Mouse (Mus musculus) embryonic facial prominence, embryonic 14.5 days (tissue): Measurements from ENCODE around the gene Lcn8. TPM values are rescaled to one million over a fixed set of nuclear protein-coding genes. Genes with fewer than 3 reads are reported as not detected.
A peak's percentile ranks its signal among the peaks of the same experiment; 100 is the strongest.
"Not testable (repeated sequence)": the region's sequence is repeated elsewhere in the genome, so short reads cannot be mapped to it uniquely, and the experiment has no call there.

Experiments
- ATAC-seq: fragments of 200-750 bp; cut with Nextera tagmentation; 2 replicates; pipeline ENCODE4 v1.8.0; 2017; ENCODE audit warnings: low read depth, moderate number of reproducible peaks, moderate TSS enrichment
- DNase-seq: peaks from one replicate; pipeline ENCODE4 v3.0.0-alpha.2; 2015; ENCODE audit warnings: low spot score
- H3K27ac ChIP-seq: fragments of 300-500 bp; sonication (generic); replicated peaks from 2 replicates; pipeline ENCODE4 v1.5.1; 2014; ENCODE audit warnings: low read depth, mild to moderate bottlenecking, low read length, moderate library complexity
- H3K27me3 ChIP-seq: fragments of 300-500 bp; sonication (generic); replicated peaks from 2 replicates; pipeline ENCODE4 v1.6.1; 2014; ENCODE audit warnings: low read length; ENCODE audit not compliant: control insufficient read depth, insufficient read depth
- H3K36me3 ChIP-seq: fragments of 300-500 bp; sonication (generic); 2 replicates; pipeline ENCODE4 v1.6.1; 2014; ENCODE audit warnings: low read length, mixed read lengths; ENCODE audit not compliant: control insufficient read depth, insufficient read depth
- H3K4me1 ChIP-seq: fragments of 300-500 bp; sonication (generic); 2 replicates; pipeline ENCODE4 v1.6.1; 2014; ENCODE audit warnings: antibody characterized with exemption, low read length; ENCODE audit not compliant: control insufficient read depth, insufficient read depth
- H3K4me2 ChIP-seq: fragments of 300-500 bp; sonication (generic); 2 replicates; pipeline ENCODE4 v1.6.1; 2014; ENCODE audit warnings: low read depth, mild to moderate bottlenecking, low read length, moderate library complexity, mixed read lengths
- H3K4me3 ChIP-seq: fragments of 300-500 bp; sonication (generic); 2 replicates; pipeline ENCODE4 v1.5.1; 2014; ENCODE audit warnings: low read depth, mild to moderate bottlenecking, low read length
- H3K9ac ChIP-seq: fragments of 300-500 bp; sonication (generic); 2 replicates; pipeline ENCODE4 v1.6.1; 2014; ENCODE audit warnings: low read depth, mild to moderate bottlenecking, low read length, moderate library complexity, mixed read lengths
- H3K9me3 ChIP-seq: fragments of 300-500 bp; sonication (generic); 2 replicates; pipeline ENCODE4 v1.6.1; 2016; ENCODE audit warnings: low read length; ENCODE audit not compliant: control insufficient read depth
- WGBS: fragments of 180-500 bp; shearing (Covaris S2); extraction: QIAGEN DNeasy Blood & Tissue Kit; methylation state at CpG from one replicate; pipeline ENCODE4 v1.1.7; 2014; 5-methylcytosine and 5-hydroxymethylcytosine counted together
- polyA plus RNA-seq: library from polyadenylated mRNA; unstranded; fragments of >200 nt; fragmentation: Nextera tagmentation; extraction: Ambion mirVana; gene quantifications from 2 replicates; pipeline ENCODE4 v1.2.1, GENCODE M21; 2014

The Lcn8 gene
- polyA plus RNA-seq, 1 experiment from 2014 or later = not detected

DNA sequence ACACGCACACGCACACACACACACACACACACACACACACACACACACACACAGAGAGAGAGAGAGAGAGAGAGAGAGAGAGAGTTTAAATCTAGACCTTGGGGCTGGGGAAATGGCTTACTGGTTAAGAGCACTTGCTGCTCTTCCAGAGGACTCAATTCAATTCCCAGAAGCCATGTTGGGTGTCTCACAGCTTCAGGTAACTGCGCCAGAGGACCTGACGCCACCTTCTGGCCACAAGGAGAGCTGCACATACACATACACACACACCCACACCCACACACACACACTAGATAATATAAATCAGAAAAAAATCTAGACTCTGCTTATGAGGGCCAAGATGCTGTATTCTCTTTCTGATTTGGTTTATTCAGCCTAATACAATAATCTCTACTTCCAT lies 34.0 kb downstream of the Lcn8 start:
- H3K9ac ChIP-seq = no peak overlapping the region
- no peak overlapping the region for H3K4me2 ChIP-seq
- H3K27me3 ChIP-seq = no peaks in the 10 kb centered on the region
- no peak overlapping the region for H3K27ac ChIP-seq
- no peaks in the 10 kb centered on the region for H3K9me3 ChIP-seq
- ATAC-seq (no peak), DNase-seq (no peak)
- WGBS = 60% methylated on average over 4 of the region's 4 CpGs
- no peaks in the 10 kb centered on the region for H3K36me3 ChIP-seq
- H3K4me1 ChIP-seq = no peaks in the 10 kb centered on the region
- H3K4me3 ChIP-seq = no peak overlapping the region

- ATAC-seq = no peak
- peak; percentile 42 for DNase-seq
- no peaks in the 10 kb centered on the region for H3K27me3 ChIP-seq
These were observed 41.7 kb downstream of the Lcn8 start for GRCm38 (mm10) chr2:25694605-25695004.

DNA sequence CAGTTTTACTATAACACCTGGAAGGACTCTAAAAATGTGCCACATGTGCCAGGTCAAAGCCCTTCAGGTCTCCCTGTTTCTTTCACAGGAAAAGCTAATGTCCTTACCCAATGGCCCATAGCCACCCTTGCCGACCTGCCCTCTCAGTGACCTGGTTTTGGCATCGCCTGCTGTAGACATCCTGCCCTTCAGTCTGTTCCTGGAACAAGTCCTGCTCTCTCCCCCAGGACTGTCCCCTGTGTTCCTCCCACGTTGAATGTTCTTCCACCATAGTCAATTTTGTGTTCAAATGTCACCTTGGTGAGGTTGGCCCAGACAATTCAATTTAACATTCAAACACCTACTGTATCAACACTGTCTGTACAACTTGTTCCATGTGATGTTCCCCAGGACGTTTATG lies 44.0 kb downstream of the Lcn8 start:
- Histone ChIP-seq H3K36me3 (no peaks in the 10 kb centered on the region), H3K27ac (no peak overlapping the region), H3K27me3 (no peaks in the 10 kb centered on the region), H3K9me3 (no peaks in the 10 kb centered on the region), H3K4me2 (no peak overlapping the region), H3K4me1 (no peaks in the 10 kb centered on the region), H3K9ac (no peak overlapping the region), H3K4me3 (no peak overlapping the region)
- DNase-seq (no peak), ATAC-seq (no peak)
- WGBS = 53% methylated on average over 4 of the region's 4 CpGs

More at GRCm38 (mm10) chr2:25694605-25695004, 41.7 kb downstream of the Lcn8 start:
- no peak overlapping the region for H3K4me2 ChIP-seq
- H3K9me3 ChIP-seq = no peaks in the 10 kb centered on the region
- H3K27ac ChIP-seq = no peak overlapping the region
- no peaks in the 10 kb centered on the region for H3K36me3 ChIP-seq
- no peak overlapping the region for H3K4me3 ChIP-seq
- H3K9ac ChIP-seq = no peak overlapping the region
- no peaks in the 10 kb centered on the region for H3K4me1 ChIP-seq

GRCm38 (mm10) chr2:25698696-25699095 lies 45.8 kb downstream of the Lcn8 start:
- Histone ChIP-seq H3K9ac (no peak overlapping the region), H3K27me3 (no peaks in the 10 kb centered on the region), H3K27ac (no peak overlapping the region), H3K4me3 (no peak overlapping the region), H3K9me3 (no peaks in the 10 kb centered on the region), H3K4me1 (no peaks in the 10 kb centered on the region), H3K36me3 (no peaks in the 10 kb centered on the region), H3K4me2 (no peak overlapping the region)
- 89% methylated on average over 2 of the region's 2 CpGs for WGBS
- DNase-seq (no peak), ATAC-seq (no peak)

- not testable (repeated sequence) for H3K4me2 ChIP-seq, H3K27me3 ChIP-seq, H3K9me3 ChIP-seq, H3K4me3 ChIP-seq, DNase-seq, H3K4me1 ChIP-seq, H3K27ac ChIP-seq, H3K9ac ChIP-seq, ATAC-seq, H3K36me3 ChIP-seq
- 53% methylated on average over 2 of the region's 3 CpGs for WGBS
These were observed 46.8 kb downstream of the Lcn8 start, which contains the start of gene Obp2a for GRCm38 (mm10) chr2:25699743-25700142. Gene Obp2a (plus strand): TSS chr2:25700043.

- Histone ChIP-seq H3K36me3 (no peaks in the 10 kb centered on the region), H3K9ac (no peak overlapping the region), H3K4me2 (no peak overlapping the region), H3K27me3 (no peaks in the 10 kb centered on the region), H3K4me1 (no peaks in the 10 kb centered on the region), H3K4me3 (no peak overlapping the region), H3K27ac (no peak overlapping the region), H3K9me3 (no peaks in the 10 kb centered on the region)
- DNase-seq (no peak), ATAC-seq (no peak)
- WGBS = 76% methylated on average over 5 of the region's 5 CpGs
These were observed 48.1 kb downstream of the Lcn8 start for GRCm38 (mm10) chr2:25701001-25701400.

DNA sequence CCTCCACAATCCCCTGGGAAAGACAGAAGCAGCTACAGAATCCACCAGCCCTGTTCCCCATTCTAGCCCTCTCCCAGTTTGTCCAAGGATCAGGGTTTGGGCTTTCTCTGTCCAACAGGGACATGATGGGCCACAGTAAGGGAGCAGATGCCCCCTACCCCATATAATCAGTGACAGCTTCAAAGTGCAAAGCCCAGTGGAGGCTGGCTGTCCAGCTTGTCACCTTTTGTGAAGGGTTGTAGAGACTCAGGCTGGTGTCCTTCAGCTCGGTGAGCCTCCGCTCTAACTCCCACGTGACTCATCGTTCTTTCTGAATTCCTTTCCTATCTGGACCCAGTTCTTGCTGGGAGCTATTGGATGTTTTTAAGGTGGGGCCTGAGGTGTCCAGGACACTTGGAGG lies 50.8 kb downstream of the Lcn8 start:
- Histone ChIP-seq H3K36me3 (no peaks in the 10 kb centered on the region), H3K4me1 (0 out of 2 replicates have a peak, but pooled peaks cover 8% of the 10 kb centered on the region), H3K4me3 (no peak overlapping the region), H3K9me3 (no peaks in the 10 kb centered on the region), H3K9ac (no peak overlapping the region), H3K27ac (no peak overlapping the region), H3K27me3 (no peaks in the 10 kb centered on the region), H3K4me2 (no peak overlapping the region)
- ATAC-seq (no peak), DNase-seq (no peak)
- 83% methylated on average over 4 of the region's 4 CpGs for WGBS

Other genes with a start within 250 kb of the Lcn8 start
- 0.10 and 0.11 TPM in 2 replicates for gene Fut7, start 229.9 kb upstream of the Lcn8 start, polyA plus RNA-seq
- 6.4 and 6.9 TPM in 2 replicates for gene Abca2, start 224.4 kb upstream of the Lcn8 start, polyA plus RNA-seq
- gene Clic3, start 196.3 kb upstream of the Lcn8 start, polyA plus RNA-seq = 11.2 and 22.7 TPM in 2 replicates
- 39.3 and 41.7 TPM in 2 replicates for gene Paxx, start 192.0 kb upstream of the Lcn8 start, polyA plus RNA-seq
- 156 and 191 TPM in 2 replicates for gene Ptgds, start 183.1 kb upstream of the Lcn8 start, polyA plus RNA-seq
- not detected in 2 replicates for gene Lcn12, start 159.2 kb upstream of the Lcn8 start, polyA plus RNA-seq
- gene Fbxw5, start 152.4 kb upstream of the Lcn8 start, polyA plus RNA-seq = 56.9 and 73.6 TPM in 2 replicates
- gene C8g, start 151.4 kb upstream of the Lcn8 start, polyA plus RNA-seq = 5.0 and 5.1 TPM in 2 replicates
- 30.0 and 33.9 TPM in 2 replicates for gene Traf2, start 106.2 kb upstream of the Lcn8 start, polyA plus RNA-seq
- gene Edf1, start 95.3 kb upstream of the Lcn8 start, polyA plus RNA-seq = 312 and 318 TPM in 2 replicates
- gene Mamdc4, start 78.3 kb upstream of the Lcn8 start, polyA plus RNA-seq = 1.4 and 1.7 TPM in 2 replicates
- gene Phpt1, start 77.9 kb upstream of the Lcn8 start, polyA plus RNA-seq = 148 and 160 TPM in 2 replicates
- gene Ajm1, start 71.4 kb upstream of the Lcn8 start, polyA plus RNA-seq = 0.40 and 1.4 TPM in 2 replicates
- 64.4 and 71.9 TPM in 2 replicates for gene Rabl6, start 44.6 kb upstream of the Lcn8 start, polyA plus RNA-seq
- 0.33 and 0.41 TPM in 2 replicates for gene Ccdc183, start 35.4 kb upstream of the Lcn8 start, polyA plus RNA-seq
- gene Tmem141, start 31.1 kb upstream of the Lcn8 start, polyA plus RNA-seq = 22.9 and 33.0 TPM in 2 replicates
- gene Fcna, start 25.1 kb upstream of the Lcn8 start, polyA plus RNA-seq = 2.8 and 4.9 TPM in 2 replicates
- gene Lcn5, start 4.8 kb downstream of the Lcn8 start, polyA plus RNA-seq = not detected in 2 replicates
- gene Lcn6, start 23.7 kb downstream of the Lcn8 start, polyA plus RNA-seq = not detected in 2 replicates
- gene Lcn10, start 29.6 kb downstream of the Lcn8 start, polyA plus RNA-seq = not detected in 2 replicates
- gene Obp2a, start 46.9 kb downstream of the Lcn8 start, polyA plus RNA-seq = not detected in 2 replicates
- gene Bmyc, start 53.6 kb downstream of the Lcn8 start, polyA plus RNA-seq = 82.5 and 82.9 TPM in 2 replicates
- not detected in 2 replicates for gene Obp2b, start 83.9 kb downstream of the Lcn8 start, polyA plus RNA-seq
- gene Lcn3, start 112.4 kb downstream of the Lcn8 start, polyA plus RNA-seq = not detected in 2 replicates
- not detected in 2 replicates for gene Lcn11, start 123.9 kb downstream of the Lcn8 start, polyA plus RNA-seq
- not detected in 2 replicates for gene Gm13539, start 129.1 kb downstream of the Lcn8 start, polyA plus RNA-seq
- not detected in 2 replicates for gene Glt6d1, start 162.7 kb downstream of the Lcn8 start, polyA plus RNA-seq
- gene Lcn9, start 170.0 kb downstream of the Lcn8 start, polyA plus RNA-seq = not detected in 2 replicates
- gene Sohlh1, start 194.1 kb downstream of the Lcn8 start, polyA plus RNA-seq = not detected in 2 replicates
- 0.47 and 0.83 TPM in 2 replicates for gene Kcnt1, start 210.6 kb downstream of the Lcn8 start, polyA plus RNA-seq